Mouse (Mus musculus): ENCODE data around the gene Sgsm2.

DNA sequence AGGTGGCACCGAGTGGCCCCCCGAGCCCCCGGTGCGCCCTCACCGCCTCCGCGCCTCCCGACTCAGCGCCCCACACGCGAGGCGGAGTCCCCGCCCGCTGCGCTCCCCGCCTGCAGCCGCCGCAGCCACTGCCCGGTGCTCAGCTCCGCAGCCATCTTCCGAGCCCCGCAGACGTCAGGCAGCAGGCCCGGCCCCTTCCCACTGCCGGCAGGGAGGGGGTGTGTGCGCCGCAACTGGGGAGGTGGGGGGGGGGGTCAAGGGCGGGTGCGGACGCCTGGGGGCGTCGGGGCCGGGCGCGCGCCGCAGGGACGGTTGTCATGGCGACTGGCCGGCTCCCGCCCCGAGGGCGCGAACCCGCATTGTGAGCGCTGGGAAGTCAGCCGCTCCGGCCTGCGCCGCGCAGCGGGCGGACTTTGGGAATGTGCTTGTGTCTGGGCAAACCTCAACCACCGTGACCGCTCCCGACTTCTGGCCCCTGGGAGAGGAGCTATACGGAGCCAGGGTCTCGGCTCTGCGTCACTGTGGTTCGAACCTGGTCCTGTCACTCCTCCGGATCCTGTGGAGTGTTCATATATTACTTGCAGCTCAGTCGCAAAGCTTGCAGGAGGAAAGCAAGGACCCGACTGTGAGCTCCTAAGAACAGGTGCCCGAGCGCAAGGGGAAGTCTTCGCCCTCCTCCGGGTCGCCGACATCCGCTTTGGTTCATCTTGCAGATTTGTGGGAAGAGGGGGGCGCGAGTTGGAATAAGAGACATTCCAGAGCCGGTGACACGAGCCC, at the start of gene Sgsm2:
- no peak for TF ChIP-seq CTCF (IDR thresholded peaks at IDR 0.05; ENCODE audit: borderline replicate concordance, control insufficient read depth, extremely low read depth, insufficient read depth, low read length, poor library complexity)
- TF ChIP-seq POLR2A (IDR thresholded peaks at IDR 0.05; ENCODE audit: control insufficient read depth, extremely low read depth, insufficient read depth, low read length, poor library complexity), result no peak

Data from thymus, adult 2 months (tissue).